Mouse (Mus musculus): ENCODE data around the gene Scyl1. TPM values are rescaled to one million over a fixed set of nuclear protein-coding genes. Genes with fewer than 3 reads are reported as not detected.

The Scyl1 gene
- total and polyA plus RNA-seq, 3 experiments = 57.2 to 95.6 (median 70.0) TPM

GRCm38 (mm10) chr19:5721233-5721632, 50.0 kb downstream of the Scyl1 start:
- no peak overlapping the region for H3K9ac ChIP-seq (ENCODE audit: low read depth, low read length)
- H3K4me3 ChIP-seq = no peak overlapping the region
- no peak overlapping the region for H3K27ac ChIP-seq
- peaks cover 8% of the 10 kb centered on the region for H3K4me1 ChIP-seq (ENCODE audit: control insufficient read depth, insufficient read depth, low read length)
- intact Hi-C loops (cut with DNase I) = no loop called here
- H3K79me2 ChIP-seq (replicated peaks; ENCODE audit: control insufficient read depth, insufficient read depth, low read length) = no peaks in the 10 kb centered on the region; the same call in 1 of the 2 replicates
- peak in 1 of 2 experiments; percentile 13 for DNase-seq
- H3K36me3 ChIP-seq (ENCODE audit: control insufficient read depth, insufficient read depth, low read length) = no peaks in the 10 kb centered on the region
- TF ChIP-seq CTCF (IDR thresholded peaks at IDR 0.05) (no peak), EP300 (IDR thresholded peaks at IDR 0.05; ENCODE audit: insufficient read depth, low read depth, low read length) (no peak), POLR2A (IDR thresholded peaks at IDR 0.05; ENCODE audit: insufficient read depth, low read depth, low read length) (no peak)
- 92% methylated on average over 6 of the region's 6 CpGs for WGBS
- no peaks in the 10 kb centered on the region for H3K27me3 ChIP-seq (ENCODE audit: control insufficient read depth, insufficient read depth, low read length)

- no peak for TF ChIP-seq CTCF (IDR thresholded peaks at IDR 0.05)
- TF ChIP-seq EP300 (IDR thresholded peaks at IDR 0.05; ENCODE audit: insufficient read depth, low read depth, low read length) = no peak
- TF ChIP-seq POLR2A (IDR thresholded peaks at IDR 0.05; ENCODE audit: insufficient read depth, low read depth, low read length) = no peak
- Histone ChIP-seq H3K27ac (no peak overlapping the region), H3K4me3 (no peak overlapping the region), H3K27me3 (ENCODE audit: control insufficient read depth, insufficient read depth, low read length) (no peaks in the 10 kb centered on the region), H3K4me1 (ENCODE audit: control insufficient read depth, insufficient read depth, low read length) (peaks cover 9% of the 10 kb centered on the region), H3K79me2 (replicated peaks; ENCODE audit: control insufficient read depth, insufficient read depth, low read length) (no peaks in the 10 kb centered on the region; the same call in 1 of the 2 replicates), H3K9ac (ENCODE audit: low read depth, low read length) (no peak overlapping the region), H3K36me3 (ENCODE audit: control insufficient read depth, insufficient read depth, low read length) (peaks cover 4% of the 10 kb centered on the region; the same call in 1 of the 2 replicates)
- 53% methylated on average over 10 of the region's 10 CpGs for WGBS
- intact Hi-C loops (cut with DNase I) = no loop called here
- peak in 1 of 2 experiments; percentile 28 for DNase-seq
Measured at GRCm38 (mm10) chr19:5716955-5717354, 54.3 kb downstream of the Scyl1 start.

- no peak overlapping the region for H3K9ac ChIP-seq (ENCODE audit: low read depth, low read length)
- no peak overlapping the region for H3K27ac ChIP-seq
- peaks cover 4% of the 10 kb centered on the region; the same call in 1 of the 2 replicates for H3K36me3 ChIP-seq (ENCODE audit: control insufficient read depth, insufficient read depth, low read length)
- no peaks in the 10 kb centered on the region for H3K79me2 ChIP-seq (replicated peaks; ENCODE audit: control insufficient read depth, insufficient read depth, low read length)
- no peak overlapping the region for H3K4me3 ChIP-seq
- H3K27me3 ChIP-seq (ENCODE audit: control insufficient read depth, insufficient read depth, low read length) = no peaks in the 10 kb centered on the region
- WGBS = 64% methylated on average over 43 of the region's 43 CpGs
- peaks cover 9% of the 10 kb centered on the region for H3K4me1 ChIP-seq (ENCODE audit: control insufficient read depth, insufficient read depth, low read length)
- TF ChIP-seq CTCF (IDR thresholded peaks at IDR 0.05) (peak; percentile 32), EP300 (IDR thresholded peaks at IDR 0.05; ENCODE audit: insufficient read depth, low read depth, low read length) (no peak)
- DNase-seq = peak; percentile 24 to 26
- intact Hi-C loops (cut with DNase I) = no loop called here
Measured at GRCm38 (mm10) chr19:5715793-5716688, 55.2 kb downstream of the Scyl1 start.

GRCm38 (mm10) chr19:5713730-5714129, 57.5 kb downstream of the Scyl1 start:
- no peaks in the 10 kb centered on the region for H3K79me2 ChIP-seq (replicated peaks; ENCODE audit: control insufficient read depth, insufficient read depth, low read length)
- peaks cover 4% of the 10 kb centered on the region; the same call in 1 of the 2 replicates for H3K36me3 ChIP-seq (ENCODE audit: control insufficient read depth, insufficient read depth, low read length)
- intact Hi-C loops (cut with DNase I) = loop anchor here (2.0 kb wide), 1 partner anchor 21 kb away; no protein-coding TSS in a partner anchor
- no peak overlapping the region for H3K4me3 ChIP-seq
- no peak overlapping the region for H3K9ac ChIP-seq (ENCODE audit: low read depth, low read length)
- H3K27ac ChIP-seq = peak overlapping the region; percentile 64
- no peaks in the 10 kb centered on the region for H3K27me3 ChIP-seq (ENCODE audit: control insufficient read depth, insufficient read depth, low read length)
- DNase-seq = peak; percentile 77 to 87
- WGBS = 3% methylated on average over 2 of the region's 2 CpGs
- peaks cover 9% of the 10 kb centered on the region for H3K4me1 ChIP-seq (ENCODE audit: control insufficient read depth, insufficient read depth, low read length)
- TF ChIP-seq CTCF (IDR thresholded peaks at IDR 0.05) = no peak
- TF ChIP-seq EP300 (IDR thresholded peaks at IDR 0.05; ENCODE audit: insufficient read depth, low read depth, low read length) = no peak
- TF ChIP-seq POLR2A (IDR thresholded peaks at IDR 0.05; ENCODE audit: insufficient read depth, low read depth, low read length) = no peak

GRCm38 (mm10) chr19:5713255-5713654, 58.0 kb downstream of the Scyl1 start:
- H3K4me3 ChIP-seq = no peak overlapping the region
- intact Hi-C loops (cut with DNase I) = loop anchor here (2.0 kb wide), 1 partner anchor 20 kb away; no protein-coding TSS in a partner anchor
- H3K36me3 ChIP-seq (ENCODE audit: control insufficient read depth, insufficient read depth, low read length) = peaks cover 4% of the 10 kb centered on the region; the same call in 1 of the 2 replicates
- H3K9ac ChIP-seq (ENCODE audit: low read depth, low read length) = no peak overlapping the region
- H3K27ac ChIP-seq = peak overlapping the region; percentile 64
- H3K4me1 ChIP-seq (ENCODE audit: control insufficient read depth, insufficient read depth, low read length) = peaks cover 9% of the 10 kb centered on the region
- 53% methylated on average over 5 of the region's 5 CpGs for WGBS
- DNase-seq = no peak
- no peaks in the 10 kb centered on the region for H3K79me2 ChIP-seq (replicated peaks; ENCODE audit: control insufficient read depth, insufficient read depth, low read length)
- no peak for TF ChIP-seq CTCF (IDR thresholded peaks at IDR 0.05)
- TF ChIP-seq POLR2A (IDR thresholded peaks at IDR 0.05; ENCODE audit: insufficient read depth, low read depth, low read length) = no peak
- H3K27me3 ChIP-seq (ENCODE audit: control insufficient read depth, insufficient read depth, low read length) = no peaks in the 10 kb centered on the region
